Mouse (Mus musculus) left cerebral cortex, adult 9 months (tissue): Measurements from ENCODE around the gene Snd1.

ENCODE experiments used
- DNase-seq, 2 experiments: peaks; one replicate each; pipeline ENCODE4 v3.0.0; 2022; ENCODE audit warnings: low spot score in 2 of 2

The Snd1 gene

DNA sequence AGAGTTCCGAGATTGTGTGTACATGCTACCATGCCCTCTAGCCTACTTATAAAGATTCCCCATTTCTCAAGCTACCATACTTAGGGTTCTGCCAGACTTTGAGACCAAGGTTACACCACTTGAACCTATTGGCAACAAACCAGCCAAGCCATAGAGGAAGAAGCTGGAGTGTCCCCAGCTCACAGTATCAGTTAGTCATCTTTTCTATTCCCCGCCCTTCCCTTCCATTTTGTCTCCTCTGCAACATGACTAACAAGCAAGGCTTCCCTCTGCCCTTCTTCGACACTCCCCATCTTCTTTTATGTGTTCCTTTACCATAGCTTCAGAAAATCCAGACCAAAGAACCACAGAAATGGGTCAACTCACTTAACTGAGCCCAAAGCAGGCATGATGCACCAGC lies 391.3 kb downstream of the Snd1 start:
- no peak for DNase-seq

DNA sequence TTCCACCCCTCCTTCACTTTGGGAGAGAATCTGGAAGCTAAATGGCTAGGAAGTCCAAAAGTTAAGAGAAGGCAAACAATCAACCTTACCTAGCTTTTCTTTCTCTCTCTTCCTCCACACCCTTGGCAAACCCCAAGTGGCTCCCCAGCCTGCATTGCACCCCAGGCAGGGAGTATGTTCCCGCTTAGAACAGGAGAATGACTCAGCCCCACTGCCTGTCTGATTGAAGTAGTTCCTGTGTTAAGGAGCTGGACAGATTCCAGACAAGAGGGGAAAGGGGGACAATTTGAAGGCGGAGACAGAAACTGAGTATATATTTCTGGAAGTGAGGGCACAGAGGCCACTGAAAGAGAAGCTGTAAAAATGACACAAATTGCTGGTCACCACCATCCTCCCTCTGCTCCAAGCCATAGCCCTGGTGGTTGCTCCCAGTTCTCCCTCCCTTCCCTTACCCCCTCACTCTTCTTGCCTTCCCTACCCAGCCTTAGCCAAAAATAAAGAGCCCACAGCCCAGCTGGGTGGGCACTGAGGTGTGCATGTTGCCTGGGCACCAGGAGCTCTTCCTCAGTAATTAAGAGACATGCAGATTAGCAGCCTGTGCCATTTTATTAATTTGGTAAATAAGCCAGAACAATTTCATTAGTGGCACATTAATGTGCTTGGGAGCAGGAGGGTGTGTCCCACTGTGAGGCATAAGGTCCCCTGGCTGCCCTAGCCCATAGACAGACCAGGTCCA lies 392.7 kb downstream of the Snd1 start:
- DNase-seq: no peak

DNA sequence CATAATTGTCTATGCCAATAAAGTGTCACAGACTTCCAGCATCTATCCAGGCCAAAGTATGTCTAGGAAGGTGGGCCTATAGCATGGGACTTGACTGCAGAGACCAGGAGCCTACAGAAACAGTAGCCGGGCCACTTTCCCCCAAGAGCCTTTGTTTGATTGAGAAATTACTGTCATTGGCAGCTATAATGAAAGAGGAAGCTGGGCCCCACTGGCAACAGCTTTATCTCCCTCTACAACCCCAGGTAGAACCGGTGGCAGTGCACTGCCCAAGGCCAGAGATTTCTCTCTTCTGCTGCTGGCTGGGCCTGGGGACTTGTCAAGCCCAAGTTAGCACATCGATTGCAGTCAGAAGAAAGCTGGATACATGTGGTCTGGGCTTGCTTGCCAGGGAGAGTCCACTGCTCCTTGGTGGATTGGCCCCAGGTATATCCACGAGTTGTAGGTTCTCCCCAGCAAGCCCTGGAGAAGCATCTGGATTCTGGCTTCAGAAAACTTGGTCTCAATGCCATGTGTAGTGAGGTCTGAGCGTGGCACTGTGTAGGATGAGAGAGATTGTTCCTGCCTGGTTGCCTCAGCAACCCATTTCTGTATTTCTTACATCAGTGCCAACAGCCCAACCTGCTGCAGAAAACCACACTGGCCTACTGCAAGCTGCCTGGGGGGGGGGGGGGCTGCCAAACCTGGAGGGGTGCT lies 396.9 kb downstream of the Snd1 start:
- DNase-seq: peak in 1 of 2 experiments; percentile 32

DNA sequence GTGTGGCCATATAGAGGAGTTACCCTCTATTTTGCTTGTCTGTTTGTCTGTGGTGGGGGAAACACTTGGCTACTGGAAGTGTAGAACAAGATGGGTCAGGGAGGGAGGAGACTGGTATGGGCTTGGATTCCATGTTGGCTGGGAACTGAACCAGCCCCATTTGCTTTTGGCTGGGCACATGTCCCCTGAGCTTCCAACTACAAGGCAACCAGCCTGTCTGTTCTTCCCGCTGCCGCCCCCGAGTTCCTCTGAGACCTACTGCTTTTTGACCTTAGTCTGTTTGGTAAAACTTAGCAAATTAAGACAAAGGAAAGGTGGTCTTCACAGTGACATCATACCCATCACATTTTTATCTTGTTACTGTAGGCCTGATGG lies 397.5 kb downstream of the Snd1 start:
- no peak for DNase-seq

DNA sequence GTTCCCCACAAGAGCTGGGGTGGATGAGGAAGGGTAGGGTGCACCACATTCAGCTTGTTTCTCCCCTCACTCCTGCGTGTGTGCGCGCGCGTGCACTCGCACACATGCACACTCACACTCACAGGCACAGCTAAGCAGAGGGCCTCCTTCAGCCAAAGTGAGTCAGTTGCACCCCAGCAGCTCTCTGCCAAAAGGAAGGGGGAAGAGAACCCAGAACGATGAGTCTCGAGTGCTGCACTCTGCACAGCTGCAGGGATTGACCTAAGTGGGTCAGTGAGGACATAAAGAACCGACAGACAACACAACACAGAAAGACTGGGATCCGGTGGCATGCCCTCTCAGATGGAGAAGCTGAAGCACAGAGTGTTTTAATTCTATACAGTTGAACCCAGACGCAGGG lies 399.1 kb downstream of the Snd1 start:
- no peak for DNase-seq

DNA sequence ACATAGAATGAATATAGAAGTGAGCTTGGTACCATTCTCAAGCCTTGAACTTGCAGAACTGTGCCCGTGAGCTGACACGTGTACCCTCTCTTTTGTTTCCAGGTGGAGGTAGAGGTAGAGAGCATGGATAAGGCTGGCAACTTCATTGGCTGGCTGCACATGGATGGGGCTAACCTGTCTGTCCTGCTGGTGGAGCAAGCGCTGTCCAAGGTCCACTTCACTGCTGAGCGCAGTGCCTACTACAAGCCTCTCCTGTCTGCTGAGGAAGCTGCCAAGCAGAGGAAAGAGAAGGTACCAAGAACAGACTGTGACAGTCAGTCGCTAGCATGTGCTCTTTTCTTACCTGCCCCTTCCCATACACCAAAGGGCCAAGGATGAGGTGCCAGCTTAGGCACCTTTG lies 399.8 kb downstream of the Snd1 start:
- no peak for DNase-seq

- no peak for DNase-seq
These were observed 400.4 kb downstream of the Snd1 start for GRCm38 (mm10) chr6:28875333-28875732.

DNA sequence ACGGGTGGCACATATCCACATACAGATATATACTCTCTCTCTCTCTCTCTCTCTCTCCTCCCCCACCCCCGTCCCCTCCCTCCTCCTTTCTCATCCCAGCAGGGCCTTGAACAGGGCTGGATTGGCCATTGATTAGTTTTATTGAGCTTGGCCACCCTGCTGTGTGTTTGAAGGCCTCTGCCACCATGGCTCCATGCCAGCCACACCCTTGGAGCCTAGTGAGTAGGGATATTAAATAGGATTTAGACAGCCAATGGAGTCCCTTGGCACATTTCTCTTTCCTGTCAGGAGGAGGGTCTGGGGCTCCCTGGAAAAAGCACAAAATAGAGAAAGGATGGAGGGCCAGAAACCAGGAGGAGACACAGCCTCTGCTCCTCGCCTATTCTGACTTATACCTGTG lies 401.6 kb downstream of the Snd1 start:
- no peak for DNase-seq

- DNase-seq: peak; percentile 30 to 35
These were observed 403.2 kb downstream of the Snd1 start for GRCm38 (mm10) chr6:28877945-28878666.

DNA sequence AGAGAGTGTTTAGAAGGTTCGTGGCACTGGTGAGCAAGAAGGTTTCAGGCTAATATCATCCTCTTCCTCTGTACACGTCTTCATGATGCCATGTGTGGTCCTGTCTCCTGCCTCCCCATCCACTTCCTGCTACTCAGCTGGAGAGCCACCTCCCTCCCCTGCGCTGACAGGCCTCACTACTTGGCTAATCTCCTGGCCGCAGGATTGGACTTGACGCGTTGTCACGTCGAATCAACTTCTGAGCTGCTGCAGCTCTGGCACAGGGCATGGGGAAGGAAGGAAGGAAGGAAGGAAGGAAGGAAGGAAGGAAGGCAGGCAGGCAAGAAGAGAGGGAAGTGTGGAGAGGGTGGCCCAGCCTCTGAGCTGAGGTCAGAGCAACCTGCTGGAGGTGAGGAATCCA lies 404.4 kb downstream of the Snd1 start:
- DNase-seq: no peak

DNA sequence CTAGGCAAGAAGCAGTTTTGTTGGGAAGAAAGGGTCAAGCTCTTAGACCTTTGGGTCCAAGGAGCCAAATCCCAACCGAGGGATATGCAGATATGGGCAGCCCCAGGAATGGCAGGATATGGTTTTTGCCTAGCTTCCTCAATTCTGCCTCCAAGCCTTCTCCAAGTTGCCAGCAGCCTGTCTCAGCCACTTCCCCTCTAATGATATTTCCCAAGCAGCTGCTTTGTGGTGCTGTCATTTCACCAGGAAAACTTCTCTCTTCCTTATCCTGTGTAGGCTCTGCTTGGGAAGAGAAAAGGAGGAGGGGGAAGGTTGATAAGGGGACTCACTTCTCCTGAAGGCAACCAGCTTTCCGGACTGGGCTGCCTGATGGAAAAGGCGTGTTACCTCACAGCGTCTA lies 406.0 kb downstream of the Snd1 start:
- DNase-seq: no peak

DNA sequence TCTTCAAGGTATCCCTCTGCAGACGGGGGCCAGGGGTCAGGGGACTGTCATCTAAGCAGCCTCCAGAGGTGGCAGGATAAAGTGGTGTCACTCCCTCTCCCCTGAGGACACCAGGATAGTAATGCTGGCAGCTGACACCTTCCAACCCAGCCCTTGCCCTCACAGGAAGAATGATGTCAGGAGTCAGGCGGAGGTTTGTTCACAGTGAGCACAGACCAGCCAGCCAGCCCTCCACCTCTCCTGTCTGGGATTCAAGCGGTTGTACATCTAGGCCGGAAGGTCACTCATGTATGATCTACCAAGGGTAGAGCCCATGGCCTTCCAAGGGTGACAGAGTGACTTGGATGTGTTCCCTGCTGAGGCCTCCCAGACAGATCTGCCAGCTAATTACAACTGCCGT lies 408.6 kb downstream of the Snd1 start:
- no peak for DNase-seq

GRCm38 (mm10) chr6:28886724-28887440 lies 411.9 kb downstream of the Snd1 start:
- no peak for DNase-seq

- no peak for DNase-seq
These were observed 415.5 kb downstream of the Snd1 start for GRCm38 (mm10) chr6:28890426-28890825.

GRCm38 (mm10) chr6:28891480-28891879 lies 416.5 kb downstream of the Snd1 start:
- no peak for DNase-seq

DNA sequence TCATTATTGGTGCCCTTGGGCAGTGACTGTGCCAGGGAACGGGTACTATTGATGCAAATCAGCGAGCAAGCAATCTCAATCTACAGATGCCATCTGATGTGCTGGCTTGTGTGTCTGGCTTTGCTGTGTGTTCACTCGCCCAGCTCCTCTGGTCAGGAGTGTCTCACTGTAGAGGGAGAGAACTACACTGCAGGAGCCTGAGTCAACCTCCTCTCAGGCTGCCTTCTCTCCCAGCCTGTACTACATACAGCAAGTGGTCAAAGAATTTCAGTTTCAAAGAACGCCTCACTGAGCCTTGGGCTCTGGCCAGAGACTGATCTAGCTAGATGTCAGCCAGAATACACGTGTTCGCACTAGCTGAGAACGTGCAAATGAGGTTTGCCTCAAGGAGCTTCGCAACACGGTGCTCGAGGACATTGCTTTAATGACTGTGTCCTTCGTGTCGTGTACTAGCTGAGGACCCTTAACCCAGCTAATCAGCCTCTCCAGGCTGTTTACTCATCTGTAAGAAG lies 420.1 kb downstream of the Snd1 start:
- DNase-seq: no peak

- DNase-seq: no peak
These were observed 420.8 kb downstream of the Snd1 start for GRCm38 (mm10) chr6:28895726-28896125.

DNA sequence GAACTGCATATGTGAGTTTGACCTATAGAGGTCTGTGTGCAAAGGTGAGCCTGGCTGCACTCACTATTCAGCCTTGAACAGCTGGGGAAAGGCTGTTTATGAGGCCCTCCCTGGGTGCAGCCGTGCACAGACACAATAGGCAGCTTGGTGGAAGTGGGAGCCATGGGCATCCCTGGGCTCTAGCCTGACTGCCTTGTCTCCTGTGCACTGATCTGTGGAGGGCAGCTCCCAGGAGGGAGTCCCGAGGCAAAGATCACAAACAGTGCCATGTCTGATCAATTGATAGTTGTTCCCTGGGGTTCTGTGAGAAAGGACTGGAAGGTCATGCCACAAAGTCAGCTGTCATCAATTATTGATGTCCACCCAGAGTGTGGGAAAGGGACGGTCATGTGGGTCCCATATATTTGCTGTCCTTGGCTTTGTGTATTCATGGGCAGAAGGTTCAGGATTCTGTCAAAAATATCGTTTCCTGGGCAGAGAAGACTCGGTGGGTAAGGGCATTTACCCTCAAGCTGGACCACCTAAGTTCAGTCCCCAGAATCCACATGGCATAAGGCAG lies 421.9 kb downstream of the Snd1 start:
- DNase-seq: no peak

GRCm38 (mm10) chr6:28897326-28898085 lies 422.6 kb downstream of the Snd1 start:
- no peak for DNase-seq

GRCm38 (mm10) chr6:28898836-28899235 lies 423.9 kb downstream of the Snd1 start:
- peak in 1 of 2 experiments; percentile 56 for DNase-seq

- DNase-seq: no peak
These were observed 427.6 kb downstream of the Snd1 start for GRCm38 (mm10) chr6:28902573-28902972.
